25 mouse cellular contexts compared by ENCODE assay signal in genomic region chr16:86318898-86319297, GRCm38 (mm10).
A peak's percentile ranks its signal among the peaks of the same experiment; 100 is the strongest.
DNase-seq lines count a peak whose midpoint lies in the region; ATAC-seq and TF ChIP-seq lines count a peak whose summit lies in the region.
"Had no signal": no experiment of that assay in that cellular context is flagged by ENCODE, and none has a peak within 500 bp of the region (broad histone marks: within the 10 kb centered on the region; RNA-seq: fewer than 3 reads in every experiment).

No protein-coding gene starts in this region.

- H3K9me3 ChIP-seq in kidney, postnatal 0 days (replicated peaks; ENCODE audit: low read length): no peaks in the 10 kb centered on the region
- no peaks in the 10 kb centered on the region for H3K9me3 ChIP-seq in intestine, embryonic 16.5 days (ENCODE audit: control insufficient read depth, low read length)
- H3K9me3 ChIP-seq in hindbrain, embryonic 14.5 days (ENCODE audit: control insufficient read depth, low read length): no peaks in the 10 kb centered on the region
- H3K9me3 ChIP-seq: embryonic facial prominence, embryonic 12.5 days; embryonic facial prominence, embryonic 15.5 days; heart, embryonic 10.5 days; heart, embryonic 13.5 days; hindbrain, embryonic 15.5 days had no signal

- no peaks in the 10 kb centered on the region for H3K4me1 ChIP-seq in kidney, postnatal 0 days (replicated peaks; ENCODE audit: insufficient read depth, low read length)
- H3K4me1 ChIP-seq in intestine, embryonic 16.5 days (ENCODE audit: control insufficient read depth, insufficient read depth, low read length): no peaks in the 10 kb centered on the region
- H3K4me1 ChIP-seq in hindbrain, embryonic 14.5 days (replicated peaks; ENCODE audit: control insufficient read depth, insufficient read depth, low read length): no peaks in the 10 kb centered on the region
- H3K4me1 ChIP-seq: embryonic facial prominence, embryonic 12.5 days; embryonic facial prominence, embryonic 15.5 days; heart, embryonic 10.5 days; heart, embryonic 13.5 days; hindbrain, embryonic 15.5 days had no signal

- no peaks in the 10 kb centered on the region for H3K27me3 ChIP-seq in kidney, postnatal 0 days (ENCODE audit: insufficient read depth, low read length)
- H3K27me3 ChIP-seq in intestine, embryonic 16.5 days (replicated peaks; ENCODE audit: control insufficient read depth, insufficient read depth, low read length): no peaks in the 10 kb centered on the region
- no peaks in the 10 kb centered on the region for H3K27me3 ChIP-seq in hindbrain, embryonic 14.5 days (ENCODE audit: control insufficient read depth, insufficient read depth, low read length)
- H3K27me3 ChIP-seq: embryonic facial prominence, embryonic 12.5 days; embryonic facial prominence, embryonic 15.5 days; heart, embryonic 13.5 days; hindbrain, embryonic 15.5 days had no signal

- no peak overlapping the region for H3K4me2 ChIP-seq in kidney, postnatal 0 days (ENCODE audit: low read length)
- H3K4me2 ChIP-seq in intestine, embryonic 16.5 days (ENCODE audit: low read depth, low read length): no peak overlapping the region
- no peak overlapping the region for H3K4me2 ChIP-seq in hindbrain, embryonic 14.5 days (replicated peaks)
- H3K4me2 ChIP-seq: embryonic facial prominence, embryonic 12.5 days; embryonic facial prominence, embryonic 15.5 days; heart, embryonic 13.5 days; hindbrain, embryonic 15.5 days had no signal

- no peaks in the 10 kb centered on the region for H3K36me3 ChIP-seq in kidney, postnatal 0 days (ENCODE audit: insufficient read depth, low read length)
- no peaks in the 10 kb centered on the region for H3K36me3 ChIP-seq in intestine, embryonic 16.5 days (ENCODE audit: control insufficient read depth, insufficient read depth, low read length)
- H3K36me3 ChIP-seq in hindbrain, embryonic 14.5 days (replicated peaks; ENCODE audit: control insufficient read depth, insufficient read depth): no peaks in the 10 kb centered on the region
- H3K36me3 ChIP-seq: embryonic facial prominence, embryonic 12.5 days; embryonic facial prominence, embryonic 15.5 days; heart, embryonic 10.5 days; heart, embryonic 13.5 days; hindbrain, embryonic 15.5 days had no signal

- H3K27ac ChIP-seq in kidney, postnatal 0 days: no peak overlapping the region
- H3K27ac ChIP-seq in intestine, embryonic 16.5 days (ENCODE audit: low read length): no peak overlapping the region
- H3K27ac ChIP-seq in hindbrain, embryonic 14.5 days: no peak overlapping the region
- H3K27ac ChIP-seq: embryonic facial prominence, embryonic 12.5 days; embryonic facial prominence, embryonic 15.5 days; heart, adult 2 months; heart, embryonic 10.5 days; heart, embryonic 13.5 days; hindbrain, embryonic 15.5 days had no signal

- H3K9ac ChIP-seq in kidney, postnatal 0 days (ENCODE audit: low read depth, low read length): no peak overlapping the region
- no peak overlapping the region for H3K9ac ChIP-seq in intestine, embryonic 16.5 days (ENCODE audit: low read depth, low read length)
- no peak overlapping the region for H3K9ac ChIP-seq in hindbrain, embryonic 14.5 days
- H3K9ac ChIP-seq: embryonic facial prominence, embryonic 12.5 days; embryonic facial prominence, embryonic 15.5 days; forebrain, postnatal 0 days; heart, embryonic 13.5 days; hindbrain, embryonic 15.5 days had no signal

- no peak for TF ChIP-seq CTCF in kidney, postnatal 0 days (IDR thresholded peaks at IDR 0.05; ENCODE audit: low read depth)

- ATAC-seq in kidney, postnatal 0 days (replicated peaks; ENCODE audit: low FRiP score, low read depth): no peak
- peak; percentile 90 for ATAC-seq in intestine, embryonic 16.5 days
- no peak for ATAC-seq in hindbrain, embryonic 14.5 days (ENCODE audit: low FRiP score)
- ATAC-seq: CD4-positive, CD25-positive, alpha-beta regulatory T cell, adult 4 months; forebrain, embryonic 14.5 days; forebrain, postnatal 0 days had no signal

- H3K4me3 ChIP-seq in kidney, postnatal 0 days (replicated peaks; ENCODE audit: low read depth, low read length): no peak overlapping the region
- H3K4me3 ChIP-seq in intestine, embryonic 16.5 days (ENCODE audit: low read length): no peak overlapping the region
- H3K4me3 ChIP-seq in hindbrain, embryonic 14.5 days (replicated peaks; ENCODE audit: low read length): no peak overlapping the region
- H3K4me3 ChIP-seq: embryonic facial prominence, embryonic 12.5 days; embryonic facial prominence, embryonic 15.5 days; heart, adult 2 months; heart, embryonic 10.5 days; heart, embryonic 13.5 days; hindbrain, embryonic 15.5 days had no signal

- peak; percentile 11 for DNase-seq in kidney, postnatal 0 days (ENCODE audit: low spot score)
- no peak for DNase-seq in kidney, postnatal 36 days
- DNase-seq in hindlimb bud, embryonic 11.5 days (ENCODE audit: extremely low spot score, low read depth, low spot score): peak; percentile 42
- no peak for DNase-seq in hindbrain, embryonic 14.5 days (ENCODE audit: low spot score)
- DNase-seq in spleen, postnatal 14 days (ENCODE audit: low spot score in 2 of 2): no peak
- DNase-seq: adrenal gland, adult 2 months; adrenal gland, postnatal 25 days; cerebellum, adult 11-12 months; cerebellum, adult 8-10 months; cerebellum, postnatal 10 days; cerebellum, postnatal 36 days; forebrain, postnatal 0 days; gastrocnemius, postnatal 10 days; gastrocnemius, postnatal 36 days; heart, adult 2 months; heart, postnatal 14 days; heart, postnatal 4 days had no signal

- WGBS in kidney, postnatal 0 days: 45% methylated on average over 2 of the region's 2 CpGs
- 38% methylated on average over 2 of the region's 2 CpGs for WGBS in intestine, embryonic 16.5 days
- 88% methylated on average over 2 of the region's 2 CpGs for WGBS in hindbrain, embryonic 14.5 days

Comparison
In these comparisons a context has a peak if more than half of its experiments do, and no peak if none do; other contexts are left out.
1. DNase-seq: peak in kidney, postnatal 0 days (single experiment) and hindlimb bud, embryonic 11.5 days (single experiment); none in kidney, postnatal 36 days (0 of 2), hindbrain, embryonic 14.5 days (single experiment) and spleen, postnatal 14 days (0 of 2).